Mouse (Mus musculus) kidney, embryonic 15.5 days (tissue): ENCODE results near the gene Mboat7. TPM values are rescaled to one million over a fixed set of nuclear protein-coding genes. Genes with fewer than 3 reads are reported as not detected.

Experiments
- ATAC-seq: fragments of 200-750 bp; cut with Nextera tagmentation; replicated peaks from 2 replicates; pipeline ENCODE4 v1.8.0; 2017; ENCODE audit warnings: moderate TSS enrichment; ENCODE audit not compliant: low FRiP score
- H3K27ac ChIP-seq: fragments of 300-500 bp; sonication (generic); 2 replicates; pipeline ENCODE4 v1.5.1; 2015; ENCODE audit warnings: mild to moderate bottlenecking, inconsistent platforms
- H3K27me3 ChIP-seq: fragments of 300-500 bp; sonication (generic); 2 replicates; pipeline ENCODE4 v1.6.1; 2015; ENCODE audit warnings: inconsistent platforms
- H3K36me3 ChIP-seq: fragments of 300-500 bp; sonication (generic); 2 replicates; pipeline ENCODE4 v1.6.1; 2015; ENCODE audit warnings: inconsistent platforms
- H3K4me1 ChIP-seq: fragments of 300-500 bp; sonication (generic); 2 replicates; pipeline ENCODE4 v1.6.1; 2015; ENCODE audit warnings: inconsistent platforms
- H3K4me2 ChIP-seq: fragments of 300-500 bp; sonication (generic); 2 replicates; pipeline ENCODE4 v1.6.1; 2015; ENCODE audit warnings: moderate library complexity, mild to moderate bottlenecking, inconsistent platforms
- H3K4me3 ChIP-seq: fragments of 300-500 bp; sonication (generic); replicated peaks from 2 replicates; pipeline ENCODE4 v1.5.1; 2015; ENCODE audit warnings: mild to moderate bottlenecking, inconsistent platforms
- H3K9ac ChIP-seq: fragments of 300-500 bp; sonication (generic); 2 replicates; pipeline ENCODE4 v1.6.1; 2015; ENCODE audit warnings: mild to moderate bottlenecking, inconsistent platforms
- H3K9me3 ChIP-seq: fragments of 300-500 bp; sonication (generic); replicated peaks from 2 replicates; pipeline ENCODE4 v1.6.1; 2016; ENCODE audit warnings: inconsistent platforms
- WGBS: fragments of 180-500 bp; shearing (Covaris S2); methylation state at CpG from one replicate; pipeline ENCODE4 v1.1.7; 2015; ENCODE audit warnings: mixed read lengths; 5-methylcytosine and 5-hydroxymethylcytosine counted together
- polyA plus RNA-seq: library from polyadenylated mRNA; unstranded; fragments of >200 nt; fragmentation: Nextera tagmentation; extraction: Ambion mirVana; gene quantifications from 2 replicates; pipeline ENCODE4 v1.2.1, GENCODE M21; 2015

The Mboat7 gene
- polyA plus RNA-seq, 1 experiment from 2014 or later: 59.6 TPM

- Histone ChIP-seq H3K4me1 (no peaks in the 10 kb centered on the region), H3K4me3 (no peak overlapping the region), H3K27me3 (no peaks in the 10 kb centered on the region), H3K27ac (no peak overlapping the region), H3K36me3 (peaks cover 75% of the 10 kb centered on the region), H3K9me3 (no peaks in the 10 kb centered on the region), H3K9ac (no peak overlapping the region), H3K4me2 (no peak overlapping the region)
- 86% methylated on average over 31 of the region's 31 CpGs for WGBS
- no peak for ATAC-seq
Measured at GRCm38 (mm10) chr7:3685400-3686187, 7.7 kb downstream of the Mboat7 start.

GRCm38 (mm10) chr7:3684698-3685097 is 8.6 kb downstream of the Mboat7 start:
- Histone ChIP-seq H3K27me3 (no peaks in the 10 kb centered on the region), H3K4me1 (no peaks in the 10 kb centered on the region), H3K9ac (no peak overlapping the region), H3K36me3 (peaks cover 72% of the 10 kb centered on the region), H3K27ac (no peak overlapping the region), H3K4me3 (no peak overlapping the region), H3K4me2 (no peak overlapping the region), H3K9me3 (no peaks in the 10 kb centered on the region)
- WGBS: 93% methylated on average over 8 of the region's 8 CpGs
- no peak for ATAC-seq

GRCm38 (mm10) chr7:3683908-3684550 is 9.3 kb downstream of the Mboat7 start:
- Histone ChIP-seq H3K36me3 (peaks cover 77% of the 10 kb centered on the region), H3K9ac (no peak overlapping the region), H3K27me3 (no peaks in the 10 kb centered on the region), H3K9me3 (no peaks in the 10 kb centered on the region), H3K4me2 (no peak overlapping the region), H3K4me1 (no peaks in the 10 kb centered on the region), H3K4me3 (no peak overlapping the region), H3K27ac (no peak overlapping the region)
- ATAC-seq: no peak
- 92% methylated on average over 10 of the region's 10 CpGs for WGBS

- Histone ChIP-seq H3K36me3 (peaks cover 36% of the 10 kb centered on the region), H3K27ac (no peak within 1 kb of the TSS), H3K9ac (peak within 1 kb of the TSS; percentile 11; the same call in 1 of the 2 replicates), H3K9me3 (no peaks in the 10 kb centered on the region), H3K4me1 (no peaks in the 10 kb centered on the region), H3K27me3 (no peaks in the 10 kb centered on the region), H3K4me2 (peak within 1 kb of the TSS; percentile 41), H3K4me3 (peak within 1 kb of the TSS; percentile 28)
- 47% methylated on average over 9 of the region's 9 CpGs for WGBS
- ATAC-seq: peak; percentile 57; the same call in 1 of the 2 replicates
Measured at GRCm38 (mm10) chr7:3677342-3677741, 16.0 kb downstream of the Mboat7 start, which contains the start of gene Tmc4. TSS of gene Tmc4 (minus strand) at chr7:3677553.

GRCm38 (mm10) chr7:3676371-3676770 is 17.0 kb downstream of the Mboat7 start:
- H3K9ac ChIP-seq: no peak overlapping the region
- H3K36me3 ChIP-seq: peaks cover 27% of the 10 kb centered on the region
- H3K27me3 ChIP-seq: no peaks in the 10 kb centered on the region
- peak overlapping the region; percentile 28; the same call in 1 of the 2 replicates for H3K4me3 ChIP-seq
- no peak for ATAC-seq
- H3K9me3 ChIP-seq: no peaks in the 10 kb centered on the region
- no peak overlapping the region for H3K27ac ChIP-seq
- H3K4me2 ChIP-seq: peak overlapping the region; percentile 41
- WGBS: 90% methylated on average over 12 of the region's 12 CpGs
- no peaks in the 10 kb centered on the region for H3K4me1 ChIP-seq

GRCm38 (mm10) chr7:3675228-3675548 is 18.1 kb downstream of the Mboat7 start:
- H3K9ac ChIP-seq: no peak overlapping the region
- no peak overlapping the region for H3K4me2 ChIP-seq
- 82% methylated on average over 3 of the region's 3 CpGs for WGBS
- peaks cover 19% of the 10 kb centered on the region for H3K36me3 ChIP-seq
- H3K9me3 ChIP-seq: no peaks in the 10 kb centered on the region
- H3K27ac ChIP-seq: no peak overlapping the region
- no peak for ATAC-seq
- no peaks in the 10 kb centered on the region for H3K27me3 ChIP-seq
- no peak overlapping the region for H3K4me3 ChIP-seq
- no peaks in the 10 kb centered on the region for H3K4me1 ChIP-seq

GRCm38 (mm10) chr7:3674507-3675227 is 18.7 kb downstream of the Mboat7 start:
- WGBS: 73% methylated on average over 10 of the region's 10 CpGs

GRCm38 (mm10) chr7:3666921-3667391 is 26.4 kb downstream of the Mboat7 start:
- Histone ChIP-seq H3K4me2 (peak overlapping the region; percentile 45), H3K27me3 (no peaks in the 10 kb centered on the region), H3K4me1 (peaks cover 33% of the 10 kb centered on the region), H3K4me3 (peak overlapping the region; percentile 24), H3K36me3 (peaks cover 22% of the 10 kb centered on the region), H3K27ac (peak overlapping the region; percentile 67), H3K9me3 (no peaks in the 10 kb centered on the region), H3K9ac (peak overlapping the region; percentile 1; the same call in 1 of the 2 replicates)
- 22% methylated on average over 14 of the region's 14 CpGs for WGBS
- ATAC-seq: no peak

More at GRCm38 (mm10) chr7:3674507-3675227, 18.7 kb downstream of the Mboat7 start:
- H3K36me3 ChIP-seq: peaks cover 18% of the 10 kb centered on the region
- H3K4me1 ChIP-seq: no peaks in the 10 kb centered on the region
- H3K4me3 ChIP-seq: no peak overlapping the region
- H3K9ac ChIP-seq: no peak overlapping the region
- ATAC-seq: peak; percentile 83
- H3K4me2 ChIP-seq: no peak overlapping the region
- no peaks in the 10 kb centered on the region for H3K9me3 ChIP-seq
- no peak overlapping the region for H3K27ac ChIP-seq
- no peaks in the 10 kb centered on the region for H3K27me3 ChIP-seq

GRCm38 (mm10) chr7:3665215-3666114 is 27.9 kb downstream of the Mboat7 start, which contains the start of gene Leng1:
TSS of gene Leng1 (minus strand) at chr7:3665840.
- ATAC-seq: peak; percentile 98
- peaks cover 37% of the 10 kb centered on the region for H3K36me3 ChIP-seq
- H3K4me2 ChIP-seq: peak within 1 kb of the TSS; percentile 66
- peaks cover 33% of the 10 kb centered on the region for H3K4me1 ChIP-seq
- H3K9ac ChIP-seq: peak within 1 kb of the TSS; percentile 79
- WGBS: 4% methylated on average over 45 of the region's 45 CpGs
- H3K4me3 ChIP-seq: peak within 1 kb of the TSS; percentile 82
- peak within 1 kb of the TSS; percentile 93 for H3K27ac ChIP-seq
- no peaks in the 10 kb centered on the region for H3K9me3 ChIP-seq
- H3K27me3 ChIP-seq: no peaks in the 10 kb centered on the region

GRCm38 (mm10) chr7:3664524-3665214 is 28.7 kb downstream of the Mboat7 start:
- H3K4me3 ChIP-seq: peak overlapping the region; percentile 82
- peak overlapping the region; percentile 66 for H3K4me2 ChIP-seq
- peak; percentile 30 for ATAC-seq

More at GRCm38 (mm10) chr7:3664524-3665214, 28.7 kb downstream of the Mboat7 start:
- WGBS: 29% methylated on average over 15 of the region's 15 CpGs
- Histone ChIP-seq H3K27ac (peak overlapping the region; percentile 93), H3K36me3 (peaks cover 44% of the 10 kb centered on the region), H3K4me1 (peaks cover 33% of the 10 kb centered on the region), H3K9ac (peak overlapping the region; percentile 79), H3K9me3 (no peaks in the 10 kb centered on the region), H3K27me3 (no peaks in the 10 kb centered on the region)
